Mouse (Mus musculus): ENCODE data around the gene Arhgef3. TPM values are rescaled to one million over a fixed set of nuclear protein-coding genes. Genes with fewer than 3 reads are reported as not detected.

The Arhgef3 gene
- total RNA-seq, 2 experiments from 2014 or later = 29.9 to 44.1 TPM

- no peak for DNase-seq
Observed at GRCm38 (mm10) chr14:27166751-27167150, 52.1 kb downstream of the Arhgef3 start.

DNA sequence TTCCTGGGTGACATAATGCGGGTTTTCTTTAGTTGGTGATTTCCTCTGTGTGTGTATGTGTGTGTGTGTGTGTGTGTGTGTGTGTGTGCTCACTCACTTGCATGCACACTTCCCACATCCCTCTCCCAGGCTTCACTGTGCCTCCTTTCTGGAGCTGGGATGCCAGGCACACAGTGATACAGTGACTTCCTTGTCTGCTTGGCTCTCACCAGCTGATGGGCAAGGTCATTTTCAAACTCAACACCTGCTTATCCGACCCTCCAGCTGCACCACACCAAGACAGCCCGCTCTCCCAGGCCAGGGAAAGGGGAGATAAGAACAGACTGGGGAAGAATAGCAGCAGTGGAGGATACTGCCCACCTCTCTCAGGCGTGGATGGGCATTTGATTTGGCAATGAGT is 52.5 kb downstream of the Arhgef3 start:
- no peak for DNase-seq

- peak in 1 of 2 experiments; percentile 40 for DNase-seq
Observed at GRCm38 (mm10) chr14:27168387-27168786, 53.7 kb downstream of the Arhgef3 start.

DNA sequence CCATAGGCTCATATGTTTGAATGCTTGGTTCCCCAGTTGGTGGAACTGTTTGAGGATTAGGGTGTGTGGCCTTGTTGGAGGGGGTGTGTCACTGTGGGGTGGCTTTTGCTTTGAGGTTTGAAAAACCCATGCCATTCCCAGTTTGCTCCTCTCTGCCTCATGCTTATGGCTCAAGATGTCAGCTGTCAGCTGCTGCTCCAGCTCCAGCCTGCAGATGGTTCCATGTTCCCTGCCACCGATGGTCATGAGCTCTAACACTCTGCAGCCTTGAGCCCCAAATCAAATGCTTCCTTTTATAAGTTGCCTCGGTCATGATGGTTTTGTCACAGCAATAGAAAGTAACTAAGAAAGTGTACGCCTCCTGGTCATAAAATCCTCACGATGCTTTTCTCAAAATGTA is 54.6 kb downstream of the Arhgef3 start:
- DNase-seq = no peak

- DNase-seq = no peak
Observed at GRCm38 (mm10) chr14:27170421-27170820, 55.7 kb downstream of the Arhgef3 start.

DNA sequence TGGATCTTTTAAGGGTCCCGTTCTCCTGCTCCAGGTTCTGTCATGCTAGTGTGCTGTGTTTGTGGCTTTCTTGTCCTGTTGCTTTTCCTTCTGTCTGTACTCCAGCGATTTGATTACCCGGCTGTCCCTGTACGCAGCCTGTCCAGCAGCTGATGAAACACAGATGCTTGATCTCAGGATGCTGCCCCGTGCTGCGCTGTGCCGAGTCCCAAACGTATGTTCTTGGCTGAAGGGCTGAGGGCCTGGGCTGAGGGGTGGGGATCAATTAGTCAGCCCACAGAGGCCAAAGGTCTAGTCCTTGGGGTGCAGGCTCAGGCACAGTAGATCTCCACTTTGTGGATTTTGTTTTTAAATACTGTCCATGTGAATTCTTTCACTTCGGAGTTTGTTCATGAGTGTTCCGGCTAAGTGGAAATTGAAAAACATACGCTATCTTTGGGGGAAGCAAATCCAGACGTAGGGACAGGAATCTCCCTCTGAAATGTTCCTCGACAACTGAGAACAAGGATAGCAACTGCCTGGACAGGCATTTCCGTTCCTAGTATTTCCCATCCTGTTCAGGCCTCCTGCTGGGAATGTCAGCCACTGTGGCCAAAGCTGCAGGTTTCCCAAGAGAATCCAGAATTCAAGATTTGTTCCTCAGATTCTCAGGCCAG is 56.6 kb downstream of the Arhgef3 start:
- DNase-seq = no peak

DNA sequence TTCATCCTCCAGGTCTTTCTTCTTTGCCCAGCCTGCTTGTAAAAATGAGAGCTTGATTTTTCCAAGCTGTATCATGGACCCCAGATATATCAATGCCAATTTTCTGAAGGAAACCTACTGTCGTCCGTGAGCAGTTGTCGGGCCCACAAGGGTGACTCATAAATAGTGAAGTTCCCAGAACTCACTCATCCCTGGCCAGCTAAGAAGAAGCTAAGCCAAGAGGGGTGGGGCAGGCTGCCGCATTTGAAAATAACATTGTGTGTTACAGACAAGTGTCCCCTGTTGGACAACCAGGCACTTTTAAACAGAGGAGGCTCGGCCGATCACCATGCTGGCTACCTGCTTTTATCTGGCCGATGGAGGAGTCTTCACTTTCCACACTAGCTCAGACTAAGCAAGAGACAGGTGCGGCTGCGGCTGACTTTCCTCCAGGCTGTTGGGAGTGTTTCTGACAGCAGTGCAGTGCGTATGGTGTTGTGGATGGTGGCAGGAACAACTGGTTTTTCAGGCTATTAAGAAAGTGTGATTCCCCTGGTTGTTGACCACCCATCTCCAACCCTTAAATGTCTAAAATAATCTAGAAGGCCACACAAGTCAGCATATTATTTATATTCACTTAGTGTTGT is 58.6 kb downstream of the Arhgef3 start:
- DNase-seq = peak; percentile 75 to 80

DNA sequence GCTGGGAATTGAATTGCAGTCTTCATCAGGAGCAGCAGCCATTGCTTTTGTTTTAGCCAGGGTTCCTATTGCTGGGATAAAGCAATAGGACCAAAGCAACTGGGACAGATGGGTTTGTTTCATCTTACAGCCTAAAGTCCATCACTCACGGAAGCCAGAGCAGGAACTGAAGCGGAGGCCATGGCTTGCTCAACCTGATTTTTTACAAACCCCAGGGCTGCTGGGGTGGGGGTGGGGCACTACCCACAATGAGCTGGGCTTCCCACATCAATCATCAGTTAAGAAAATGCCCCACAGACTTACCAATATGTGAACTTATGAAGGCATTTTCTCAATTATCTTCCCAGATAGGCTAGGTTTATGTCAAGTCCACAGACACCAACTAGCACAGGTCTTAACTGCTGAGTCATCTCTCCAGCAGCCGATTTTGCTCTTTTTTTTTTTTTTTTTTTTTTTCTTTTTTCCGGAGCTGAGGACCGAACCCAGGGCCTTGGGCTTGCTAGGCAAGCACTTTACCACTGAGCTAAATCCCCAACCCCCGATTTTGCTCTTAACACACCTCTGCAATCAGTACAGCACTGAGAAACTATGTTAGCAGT is 59.6 kb downstream of the Arhgef3 start:
- no peak for DNase-seq

DNA sequence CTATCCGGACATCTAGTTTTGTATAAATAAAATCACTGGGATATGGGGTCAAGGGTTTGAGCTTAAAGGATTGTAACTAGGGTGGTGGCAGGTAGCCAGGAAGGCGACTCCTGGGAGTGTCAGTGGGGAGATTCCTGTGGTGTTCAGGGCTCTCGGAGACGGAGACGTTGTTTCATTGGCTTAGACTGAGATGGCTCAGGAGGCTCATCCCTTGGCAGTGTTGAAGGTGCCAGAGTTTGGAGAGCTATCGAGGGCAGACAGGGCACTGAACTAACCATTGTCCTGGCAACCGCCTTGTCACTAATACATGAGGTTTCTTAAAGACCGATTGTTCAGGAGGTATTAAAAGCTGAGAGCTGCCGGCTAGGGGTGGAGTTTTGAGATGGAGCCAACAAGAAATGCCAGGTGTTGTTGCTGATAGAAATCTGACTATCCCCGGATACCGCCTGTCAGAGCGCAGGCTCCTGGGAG is 60.2 kb downstream of the Arhgef3 start:
- peak in 1 of 2 experiments; percentile 20 for DNase-seq

DNA sequence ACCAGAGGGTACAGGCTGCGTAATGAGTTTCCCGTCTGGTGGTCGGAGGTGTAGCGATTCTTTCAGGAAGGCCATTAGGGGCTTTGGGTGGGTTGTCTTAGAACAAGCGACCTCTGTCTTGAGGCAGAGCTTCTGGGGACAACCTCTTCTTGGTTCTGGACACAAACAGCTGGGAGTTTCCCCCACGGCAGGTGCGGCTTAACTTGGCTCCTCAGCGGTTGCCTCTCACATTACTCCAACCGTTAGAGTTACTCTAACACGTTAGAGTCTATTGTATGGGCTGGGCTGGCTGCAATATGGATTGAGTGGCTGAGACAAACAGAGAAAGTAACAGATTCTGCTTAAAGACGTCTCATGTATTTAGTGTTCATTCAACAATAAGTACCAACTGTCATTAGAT is 60.6 kb downstream of the Arhgef3 start:
- DNase-seq = no peak

DNA sequence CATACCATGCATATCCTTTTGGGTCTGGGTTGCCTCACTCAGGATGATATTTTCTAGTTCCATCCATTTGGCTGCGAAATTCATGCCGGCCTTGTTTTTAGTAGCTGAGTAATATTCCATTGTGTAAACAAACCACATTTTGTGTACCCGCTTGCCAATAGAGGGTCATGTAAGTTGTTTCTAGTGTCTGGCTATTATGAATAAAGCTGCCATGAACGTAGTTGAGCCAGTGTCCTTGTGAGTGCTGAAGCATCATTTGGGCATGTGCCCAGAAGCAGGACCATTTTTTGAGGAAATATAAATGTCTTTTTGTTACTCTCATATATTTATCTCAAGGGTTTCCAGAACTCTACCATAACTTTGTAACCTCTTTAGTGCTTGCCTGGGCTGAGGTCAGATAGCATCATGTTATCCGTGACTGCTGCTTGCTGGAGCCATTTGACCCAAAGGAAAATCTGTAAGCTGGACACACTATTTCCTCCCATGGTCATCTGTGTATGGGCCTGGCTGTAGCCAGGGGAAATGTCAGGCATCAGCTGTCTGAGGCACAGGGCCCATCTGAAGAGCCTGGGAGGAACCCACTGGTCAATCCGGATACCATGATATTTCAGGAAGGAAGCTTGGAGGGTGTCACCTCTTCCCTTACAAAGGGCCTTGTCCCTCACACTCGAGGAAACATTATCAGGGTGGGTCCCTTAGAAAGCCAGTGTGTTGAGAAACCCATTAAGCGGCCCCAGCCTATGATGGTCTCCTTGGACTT is 63.3 kb downstream of the Arhgef3 start:
- peak; percentile 33 to 38 for DNase-seq

GRCm38 (mm10) chr14:27178560-27178920 is 63.8 kb downstream of the Arhgef3 start:
- DNase-seq = peak; percentile 71 to 79

DNA sequence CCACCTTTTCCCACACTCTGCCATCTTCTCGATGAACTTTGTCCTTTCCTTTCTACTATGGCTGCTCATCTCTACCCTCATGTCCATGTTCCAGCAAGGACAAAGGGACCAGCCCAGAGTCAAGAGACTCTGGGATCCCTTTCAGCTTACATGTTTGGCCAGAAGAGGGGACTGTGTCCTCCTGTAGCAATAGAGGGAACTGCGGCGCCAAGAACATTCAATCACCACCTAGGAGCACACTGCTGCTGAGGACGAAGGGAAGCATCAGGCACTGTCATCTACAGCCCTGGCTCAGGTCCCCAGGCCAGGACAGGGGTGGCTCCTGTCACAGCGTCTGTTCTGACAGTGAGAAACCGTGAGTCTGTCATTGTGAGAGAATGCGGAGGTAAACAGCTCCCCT is 65.1 kb downstream of the Arhgef3 start:
- no peak for DNase-seq

GRCm38 (mm10) chr14:27182059-27182458 is 67.4 kb downstream of the Arhgef3 start:
- DNase-seq = peak; percentile 22 to 56

DNA sequence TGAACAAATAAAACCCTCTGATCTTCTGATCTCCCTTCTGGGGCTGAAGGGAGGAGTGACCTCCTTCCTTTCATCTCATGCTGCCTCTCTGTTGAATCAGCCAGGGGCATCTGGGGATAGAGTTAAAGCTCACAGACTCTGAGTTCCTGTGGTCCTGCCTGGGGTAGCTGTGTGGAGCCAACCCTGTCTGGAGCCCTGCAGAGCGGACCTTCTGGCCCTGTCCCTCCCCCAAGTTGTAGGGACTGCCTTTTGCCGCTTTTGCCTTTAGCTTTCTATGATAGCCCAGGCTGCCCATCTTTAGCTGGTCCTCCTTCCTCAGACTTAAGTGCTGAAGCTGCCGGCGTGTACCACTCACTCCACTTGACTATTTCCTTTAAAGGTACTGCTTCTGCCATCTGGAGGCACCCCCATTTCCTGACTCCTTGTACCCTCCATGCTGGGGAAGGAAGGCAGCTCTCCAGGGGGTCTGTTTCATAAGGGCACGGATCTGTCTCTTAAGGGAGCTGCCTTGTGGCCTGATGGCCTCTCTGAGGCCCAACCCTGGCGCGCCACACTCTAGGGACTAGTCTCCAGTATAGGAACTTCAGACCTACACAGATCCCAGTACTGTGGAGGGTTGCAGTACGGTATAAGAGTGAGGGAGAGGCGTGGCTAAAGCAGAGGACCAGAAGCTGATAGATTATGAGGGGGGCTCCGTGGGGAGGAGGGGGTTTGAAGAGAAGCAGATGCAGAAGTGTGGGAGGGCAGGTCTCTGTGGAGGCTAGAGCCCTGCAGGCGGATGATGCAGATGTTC is 68.1 kb downstream of the Arhgef3 start:
- no peak for DNase-seq

- peak; percentile 56 to 75 for DNase-seq
Observed at GRCm38 (mm10) chr14:27183501-27184230, 69.0 kb downstream of the Arhgef3 start.

DNA sequence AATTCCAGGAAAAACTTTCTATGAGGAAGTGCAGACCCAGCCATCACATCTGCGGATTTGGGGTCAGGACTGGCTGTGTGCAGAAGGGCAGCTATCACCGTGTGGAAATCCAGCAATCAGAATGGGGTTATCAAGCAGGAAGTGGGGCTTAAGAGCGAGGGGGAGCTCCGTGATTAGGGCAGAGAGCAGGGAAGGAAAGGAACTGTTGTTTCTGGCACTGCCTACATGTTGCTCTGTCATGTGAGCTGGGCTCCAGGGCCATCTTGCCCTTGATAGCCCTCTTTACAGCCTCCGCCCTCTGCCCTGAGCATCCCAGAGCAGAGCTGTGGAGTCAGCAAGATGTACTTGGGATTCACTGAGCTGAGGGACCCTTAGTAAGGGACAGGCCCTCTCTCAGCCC is 71.2 kb downstream of the Arhgef3 start:
- no peak for DNase-seq

GRCm38 (mm10) chr14:27186596-27186995 is 71.9 kb downstream of the Arhgef3 start:
- DNase-seq = no peak

- DNase-seq = peak; percentile 78 to 83
Observed at GRCm38 (mm10) chr14:27187025-27187424, 72.3 kb downstream of the Arhgef3 start.

DNA sequence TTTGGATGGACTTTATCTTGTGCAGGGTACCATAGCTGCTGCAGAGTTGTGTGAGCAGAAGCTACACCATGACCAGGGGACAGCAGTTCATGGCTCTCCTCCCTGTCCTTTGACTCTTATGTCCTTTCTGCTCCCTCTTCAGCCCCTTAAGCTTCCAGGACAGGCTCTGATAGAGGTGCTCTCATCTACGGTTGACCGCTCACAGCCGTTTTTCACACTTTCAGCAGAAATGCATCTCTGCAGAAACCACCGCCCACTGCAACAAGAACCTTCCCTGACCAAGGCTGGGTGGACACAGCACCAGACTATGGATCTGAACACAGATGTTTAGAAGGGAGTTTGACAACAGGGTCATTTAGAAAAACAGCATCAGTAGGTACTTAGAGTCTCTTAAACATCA is 73.2 kb downstream of the Arhgef3 start:
- no peak for DNase-seq

- peak in 1 of 2 experiments; percentile 58 for DNase-seq
Observed at GRCm38 (mm10) chr14:27192450-27192849, 77.8 kb downstream of the Arhgef3 start.
